Mouse (Mus musculus) neural tube, embryonic 12.5 days (tissue): ENCODE data around the gene Msto1. TPM values are rescaled to one million over a fixed set of nuclear protein-coding genes. Genes with fewer than 3 reads are reported as not detected.
A peak's percentile ranks its signal among the peaks of the same experiment; 100 is the strongest.
"Not testable (repeated sequence)": the region's sequence is repeated elsewhere in the genome, so short reads cannot be mapped to it uniquely, and the experiment has no call there.

ENCODE experiments used
- ATAC-seq: fragments of 200-750 bp; cut with Nextera tagmentation; 2 replicates; pipeline ENCODE4 v1.8.0; 2017; ENCODE audit warnings: low read depth, mild to moderate bottlenecking, moderate TSS enrichment, moderate library complexity; ENCODE audit not compliant: low FRiP score
- H3K27ac ChIP-seq: fragments of 300-500 bp; sonication (generic); 2 replicates; pipeline ENCODE4 v1.5.1; 2016
- H3K27me3 ChIP-seq: fragments of 300-500 bp; sonication (generic); replicated peaks from 2 replicates; pipeline ENCODE4 v1.6.1; 2016; ENCODE audit warnings: mild to moderate bottlenecking
- H3K36me3 ChIP-seq: fragments of 300-500 bp; sonication (generic); 2 replicates; pipeline ENCODE4 v1.6.1; 2016; ENCODE audit warnings: mild to moderate bottlenecking
- H3K4me1 ChIP-seq: fragments of 300-500 bp; sonication (generic); 2 replicates; pipeline ENCODE4 v1.6.1; 2016
- H3K4me2 ChIP-seq: fragments of 300-500 bp; sonication (generic); replicated peaks from 2 replicates; pipeline ENCODE4 v1.6.1; 2016; ENCODE audit warnings: mild to moderate bottlenecking
- H3K4me3 ChIP-seq: fragments of 300-500 bp; sonication (generic); 2 replicates; pipeline ENCODE4 v1.5.1; 2016
- H3K9ac ChIP-seq: fragments of 300-500 bp; sonication (generic); 2 replicates; pipeline ENCODE4 v1.6.1; 2016; ENCODE audit warnings: mild to moderate bottlenecking
- H3K9me3 ChIP-seq: fragments of 300-500 bp; sonication (generic); 2 replicates; pipeline ENCODE4 v1.6.1; 2016; ENCODE audit warnings: mild to moderate bottlenecking
- WGBS: fragments of 180-500 bp; shearing (Covaris S2); methylation state at CpG from one replicate; pipeline ENCODE4 v1.1.7; 2016; 5-methylcytosine and 5-hydroxymethylcytosine counted together
- polyA plus RNA-seq: library from polyadenylated mRNA; unstranded; fragments of >200 nt; fragmentation: Nextera tagmentation; extraction: Ambion mirVana; gene quantifications from 2 replicates; pipeline ENCODE4 v1.2.1, GENCODE M21; 2016

The Msto1 gene
- 43.3 and 45.5 TPM in 2 replicates for polyA plus RNA-seq

- H3K4me3 ChIP-seq = peak within 1 kb of the TSS; percentile 59
Observed at GRCm38 (mm10) chr3:88913511-88914383, at the start of gene Msto1. Gene Msto1, minus strand, starts transcription at chr3:88913999.

DNA sequence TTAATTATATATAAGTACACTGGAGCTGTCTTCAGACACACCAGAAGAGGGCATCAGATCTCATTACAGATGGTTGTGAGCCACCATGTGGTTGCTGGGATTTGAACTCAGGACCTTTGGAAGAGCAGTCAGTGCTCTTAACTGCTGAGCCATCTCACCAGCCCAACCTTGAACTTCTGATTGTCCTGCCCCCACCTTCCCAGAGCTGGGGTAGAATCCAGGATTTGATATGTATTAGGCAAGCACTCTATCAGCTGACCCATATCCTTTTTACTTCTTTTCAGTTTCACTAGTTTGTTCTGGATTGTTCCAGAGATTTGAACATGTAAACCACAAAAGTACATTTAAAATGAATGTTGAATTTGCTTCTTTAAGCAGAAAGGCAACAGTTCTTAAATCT, 49.4 kb upstream of the Msto1 start:
- H3K27me3 ChIP-seq, H3K9me3 ChIP-seq, H3K4me1 ChIP-seq, H3K4me3 ChIP-seq, H3K27ac ChIP-seq, ATAC-seq, H3K9ac ChIP-seq, H3K4me2 ChIP-seq: not testable (repeated sequence)
- peaks cover 15% of the 10 kb centered on the region for H3K36me3 ChIP-seq

More at GRCm38 (mm10) chr3:88913511-88914383, at the start of gene Msto1:
- H3K4me1 ChIP-seq = peaks cover 13% of the 10 kb centered on the region; the same call in 1 of the 2 replicates
- H3K9me3 ChIP-seq = no peaks in the 10 kb centered on the region
- peak within 1 kb of the TSS; percentile 47; the same call in 1 of the 2 replicates for H3K27ac ChIP-seq
- under 1% methylated on average over 62 of the region's 62 CpGs for WGBS
- peaks cover 36% of the 10 kb centered on the region for H3K36me3 ChIP-seq
- peak within 1 kb of the TSS; percentile 76 for H3K4me2 ChIP-seq
- peak; percentile 95 for ATAC-seq
- H3K9ac ChIP-seq = peak within 1 kb of the TSS; percentile 72
- no peaks in the 10 kb centered on the region for H3K27me3 ChIP-seq

DNA sequence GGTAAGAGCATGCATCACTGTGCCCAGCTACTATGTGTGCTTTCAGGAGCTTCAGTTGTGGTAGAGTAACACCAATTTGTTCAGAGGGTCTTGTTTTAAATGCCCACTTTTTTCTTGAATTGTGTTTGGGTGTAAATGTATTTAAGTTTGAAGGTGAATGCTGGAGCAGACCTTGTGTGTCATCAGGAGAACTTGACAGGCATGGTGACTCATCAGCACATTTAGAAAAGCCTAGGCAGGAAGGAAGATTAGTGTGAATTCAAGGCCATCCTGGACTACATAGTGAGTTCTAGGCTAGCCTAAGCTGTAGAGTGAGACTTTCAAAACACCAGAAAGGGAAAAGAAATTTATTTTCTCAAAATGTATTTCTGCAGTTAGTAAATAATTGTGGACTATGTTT, 39.9 kb upstream of the Msto1 start:
- ATAC-seq = no peak
- H3K9ac ChIP-seq = no peak overlapping the region
- no peaks in the 10 kb centered on the region for H3K27me3 ChIP-seq

DNA sequence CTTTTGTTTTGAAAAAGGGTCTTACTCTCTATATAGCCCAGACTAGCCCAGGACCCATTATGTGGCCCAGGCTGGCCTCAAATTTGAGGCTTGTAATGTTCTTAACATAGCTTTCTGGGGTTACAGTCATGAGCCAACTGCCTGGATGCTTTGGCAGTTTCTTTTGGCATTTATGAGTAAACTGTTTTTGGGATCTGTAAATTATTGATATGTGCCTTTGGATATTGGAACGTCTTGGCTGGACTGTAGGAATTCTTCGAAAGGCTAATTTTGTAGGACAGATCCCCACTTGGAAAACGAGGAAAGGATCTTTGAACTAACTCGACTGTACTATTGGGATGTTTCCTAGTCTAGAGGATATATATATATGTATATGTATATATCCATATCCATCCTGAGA, 39.4 kb upstream of the Msto1 start:
- Histone ChIP-seq H3K27ac (no peak overlapping the region), H3K4me1 (peaks cover 23% of the 10 kb centered on the region), H3K9me3 (no peaks in the 10 kb centered on the region), H3K9ac (no peak overlapping the region), H3K36me3 (no peaks in the 10 kb centered on the region), H3K4me3 (no peak overlapping the region), H3K4me2 (no peak overlapping the region), H3K27me3 (no peaks in the 10 kb centered on the region)
- 92% methylated on average over 4 of the region's 4 CpGs for WGBS
- ATAC-seq = no peak

More for the DNA sequence above, 39.9 kb upstream of the Msto1 start:
- H3K36me3 ChIP-seq = no peaks in the 10 kb centered on the region
- no peak overlapping the region for H3K27ac ChIP-seq
- H3K4me2 ChIP-seq = no peak overlapping the region
- H3K9me3 ChIP-seq = no peaks in the 10 kb centered on the region
- no peak overlapping the region for H3K4me3 ChIP-seq
- peaks cover 18% of the 10 kb centered on the region; the same call in 1 of the 2 replicates for H3K4me1 ChIP-seq

- Histone ChIP-seq H3K27ac (peak overlapping the region; percentile 99), H3K4me3 (peak overlapping the region; percentile 84), H3K9ac (peak overlapping the region; percentile 90), H3K36me3 (no peaks in the 10 kb centered on the region), H3K27me3 (no peaks in the 10 kb centered on the region), H3K4me2 (peak overlapping the region; percentile 62), H3K9me3 (no peaks in the 10 kb centered on the region), H3K4me1 (peaks cover 30% of the 10 kb centered on the region)
- ATAC-seq = no peak
- 3% methylated on average over 5 of the region's 5 CpGs for WGBS
Observed at GRCm38 (mm10) chr3:88951327-88951800, 37.6 kb upstream of the Msto1 start.

DNA sequence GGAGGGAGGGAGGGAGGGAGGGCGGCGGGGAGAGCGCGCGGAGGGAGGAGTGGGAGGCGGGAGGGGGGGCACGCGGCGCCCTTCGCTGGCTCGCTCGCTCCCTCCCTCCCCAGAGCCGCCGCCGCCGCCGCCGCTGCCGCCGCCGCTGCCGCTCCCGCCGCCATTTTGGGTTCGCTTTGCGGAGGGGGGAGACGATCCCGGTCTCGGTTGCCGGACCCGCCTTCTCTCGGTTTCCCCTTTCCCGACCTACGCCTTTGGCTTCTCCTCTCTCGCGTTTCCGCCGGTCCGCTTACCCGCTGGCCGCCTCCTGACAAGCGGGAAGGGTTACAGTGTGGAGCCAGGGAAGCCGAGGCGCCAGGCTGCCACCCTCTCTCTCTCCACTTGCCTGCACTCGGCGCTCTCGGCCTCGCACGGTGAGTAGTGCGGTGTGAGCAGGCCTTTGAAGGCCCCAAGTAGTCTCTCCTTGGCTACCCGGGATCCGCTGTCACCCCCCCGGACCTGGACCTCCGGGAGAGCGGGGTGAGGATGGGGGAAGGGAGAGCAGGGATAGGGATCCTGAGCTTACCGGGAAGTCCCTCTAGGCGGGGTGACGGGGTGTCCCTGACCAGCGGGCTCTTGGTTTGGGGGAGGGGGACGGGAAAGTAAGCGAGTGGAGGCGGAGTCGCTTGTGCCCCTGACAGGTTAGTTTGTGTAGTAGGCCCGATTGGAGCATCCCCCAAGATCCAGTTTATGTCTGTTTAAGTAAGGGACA, 37.0 kb upstream of the Msto1 start, which contains the start of the genes Ash1l and Dap3:
Gene Ash1l, plus strand, starts transcription at position 47 of the 751 bp plus-strand sequence.
Gene Dap3, minus strand, starts transcription at position 606 of the 751 bp plus-strand sequence.
- Histone ChIP-seq H3K9me3 (no peaks in the 10 kb centered on the region), H3K4me2 (peak within 1 kb of the TSS; percentile 62), H3K4me3 (peak within 1 kb of the TSS; percentile 84), H3K36me3 (no peaks in the 10 kb centered on the region), H3K27ac (peak within 1 kb of the TSS; percentile 99), H3K4me1 (peaks cover 30% of the 10 kb centered on the region), H3K9ac (peak within 1 kb of the TSS; percentile 90), H3K27me3 (no peaks in the 10 kb centered on the region)
- 1% methylated on average over 50 of the region's 64 CpGs for WGBS
- ATAC-seq = peak; percentile 84

GRCm38 (mm10) chr3:88949786-88950575, 36.2 kb upstream of the Msto1 start:
- 1% methylated on average over 76 of the region's 92 CpGs for WGBS
- Histone ChIP-seq H3K27ac (peak overlapping the region; percentile 99), H3K9me3 (no peaks in the 10 kb centered on the region)

DNA sequence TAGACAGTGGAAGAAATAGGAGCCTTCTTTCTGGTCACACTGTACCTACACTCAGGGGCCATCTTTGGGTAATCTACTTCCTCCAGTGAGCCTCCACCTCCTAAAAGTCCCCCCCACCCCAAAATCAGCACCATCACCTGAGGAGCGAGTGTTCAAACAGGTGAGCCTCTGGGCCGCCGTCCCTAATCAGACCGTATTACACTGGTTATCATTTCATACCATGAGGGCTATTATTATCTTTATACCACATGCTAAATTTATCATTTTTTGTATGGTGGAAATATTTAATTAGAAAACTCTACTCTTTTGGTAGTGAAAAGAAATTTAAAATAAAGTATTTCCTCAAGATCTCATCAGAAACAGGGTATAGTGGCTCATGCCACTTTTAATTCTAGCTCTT, 30.3 kb upstream of the Msto1 start:
- Histone ChIP-seq H3K9me3 (no peaks in the 10 kb centered on the region), H3K9ac (no peak overlapping the region), H3K27me3 (no peaks in the 10 kb centered on the region), H3K27ac (no peak overlapping the region), H3K4me3 (no peak overlapping the region), H3K36me3 (peaks cover 22% of the 10 kb centered on the region), H3K4me1 (peaks cover 23% of the 10 kb centered on the region), H3K4me2 (no peak overlapping the region; the same call in 1 of the 2 replicates)
- no peak for ATAC-seq
- 74% methylated on average over 4 of the region's 4 CpGs for WGBS

More at GRCm38 (mm10) chr3:88949786-88950575, 36.2 kb upstream of the Msto1 start:
- peak overlapping the region; percentile 62 for H3K4me2 ChIP-seq
- H3K4me1 ChIP-seq = peaks cover 30% of the 10 kb centered on the region
- H3K27me3 ChIP-seq = no peaks in the 10 kb centered on the region
- peak overlapping the region; percentile 90 for H3K9ac ChIP-seq
- peak; percentile 93 for ATAC-seq
- peak overlapping the region; percentile 84 for H3K4me3 ChIP-seq
- no peaks in the 10 kb centered on the region for H3K36me3 ChIP-seq

DNA sequence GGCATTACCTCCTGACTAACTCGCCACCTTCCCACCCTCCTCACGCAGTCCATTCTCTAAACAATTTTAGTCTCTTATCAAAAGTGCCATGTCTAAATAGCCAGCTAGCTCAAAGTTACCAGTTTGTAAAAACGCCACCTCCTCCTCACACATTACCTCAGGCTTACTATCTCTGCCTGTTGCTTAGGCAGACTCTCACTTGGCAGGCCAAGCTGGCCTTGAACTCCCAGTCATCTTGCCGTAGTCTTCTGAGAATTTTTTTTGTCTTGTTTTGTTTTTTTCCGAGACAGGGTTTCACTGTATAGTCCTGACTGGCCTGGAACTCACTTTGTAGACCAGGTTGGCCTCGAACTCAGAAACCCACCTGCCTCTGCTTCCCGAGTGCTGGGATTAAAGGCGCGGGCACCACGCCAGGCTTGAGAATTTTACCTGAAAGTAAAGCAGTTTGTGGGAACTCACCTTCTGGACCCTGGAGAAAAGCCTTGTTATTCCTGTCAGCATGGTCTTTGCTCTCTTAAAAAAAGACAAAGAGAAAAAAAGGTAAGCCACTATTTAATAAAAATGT, 28.6 kb upstream of the Msto1 start:
- Histone ChIP-seq H3K27me3 (no peaks in the 10 kb centered on the region), H3K9ac (no peak overlapping the region), H3K4me3 (no peak overlapping the region), H3K9me3 (no peaks in the 10 kb centered on the region), H3K4me2 (no peak overlapping the region), H3K36me3 (peaks cover 31% of the 10 kb centered on the region), H3K4me1 (peaks cover 8% of the 10 kb centered on the region), H3K27ac (no peak overlapping the region)
- ATAC-seq = no peak
- WGBS = 94% methylated on average over 10 of the region's 10 CpGs

DNA sequence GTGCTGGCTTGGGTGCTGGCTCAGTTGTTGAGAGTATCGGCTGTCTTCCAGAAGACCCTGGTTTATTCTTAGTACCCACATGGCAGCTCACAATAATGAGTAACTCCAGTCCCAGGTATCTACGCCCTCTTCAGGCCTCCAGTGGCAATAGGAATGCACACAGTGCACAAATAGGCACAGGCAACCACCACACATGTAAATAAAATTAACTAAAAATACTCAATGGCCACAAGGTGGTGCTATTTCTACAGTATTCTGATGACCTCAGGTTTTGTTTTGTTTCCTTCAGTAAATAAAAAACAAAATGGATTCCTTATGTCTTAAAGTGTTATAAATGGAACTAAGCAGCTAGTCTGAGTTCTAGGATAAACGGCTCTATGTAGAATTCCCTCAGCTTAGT, 25.9 kb upstream of the Msto1 start:
- Histone ChIP-seq H3K4me3 (no peak overlapping the region), H3K27ac (no peak overlapping the region), H3K4me2 (no peak overlapping the region), H3K36me3 (peaks cover 51% of the 10 kb centered on the region), H3K27me3 (no peaks in the 10 kb centered on the region), H3K4me1 (peaks cover 7% of the 10 kb centered on the region), H3K9ac (no peak overlapping the region), H3K9me3 (no peaks in the 10 kb centered on the region)
- WGBS = 74% methylated on average over 3 of the region's 3 CpGs
- ATAC-seq = no peak

GRCm38 (mm10) chr3:88939071-88939470, 25.3 kb upstream of the Msto1 start:
- peaks cover 57% of the 10 kb centered on the region for H3K36me3 ChIP-seq
- no peak for ATAC-seq
- WGBS = 94% methylated on average over 10 of the region's 10 CpGs

More at GRCm38 (mm10) chr3:88939071-88939470, 25.3 kb upstream of the Msto1 start:
- Histone ChIP-seq H3K9ac (no peak overlapping the region), H3K4me2 (no peak overlapping the region), H3K9me3 (no peaks in the 10 kb centered on the region), H3K4me1 (peaks cover 6% of the 10 kb centered on the region), H3K4me3 (no peak overlapping the region), H3K27me3 (no peaks in the 10 kb centered on the region), H3K27ac (no peak overlapping the region)
